Comparison of ENCODE assay signal across 8 mouse cellular contexts in the genomic region with DNA sequence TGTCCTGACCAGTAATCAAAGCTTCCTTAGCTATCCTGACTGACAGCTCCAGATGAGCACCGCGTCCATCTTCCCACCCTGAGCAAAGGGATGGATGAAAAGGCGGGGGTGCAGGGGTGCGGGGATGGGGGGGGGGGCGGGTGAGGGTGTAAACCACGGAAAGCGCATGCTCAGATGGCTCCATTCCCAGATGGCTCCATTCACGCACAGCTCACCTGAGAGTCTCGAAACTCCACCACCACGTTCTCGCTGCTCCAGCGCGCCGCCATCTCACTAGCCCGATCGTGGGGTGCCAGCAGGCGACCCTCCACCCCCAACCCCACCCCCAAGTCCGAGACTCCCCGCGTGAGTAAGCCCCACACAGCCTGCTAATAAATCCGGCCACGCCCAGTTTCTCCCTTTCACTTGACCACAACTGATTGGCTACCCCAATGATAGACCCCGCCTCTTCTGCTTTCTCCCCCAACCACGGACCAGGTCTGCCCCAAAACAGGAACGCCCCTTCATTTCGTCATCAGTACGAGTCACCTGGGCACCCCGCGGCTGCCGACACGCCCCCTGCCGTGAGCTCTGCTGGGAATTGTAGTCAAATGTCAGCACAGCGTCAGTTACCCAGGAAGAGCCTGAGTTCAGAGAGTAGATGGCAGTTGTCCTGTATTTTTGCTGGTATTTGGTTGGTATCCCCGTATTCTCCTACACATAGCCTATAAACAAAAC. TPM values are rescaled to one million over a fixed set of nuclear protein-coding genes. Genes with fewer than 3 reads are reported as not detected.
DNase-seq lines count a peak whose midpoint lies in the region; ATAC-seq lines count a peak whose summit lies in the region.

A gene (minus strand): TSS at position 380 of the 717 bp plus-strand sequence.

- no peaks in the 10 kb centered on the region for H3K36me3 ChIP-seq in forebrain, embryonic 14.5 days (ENCODE audit: control insufficient read depth, insufficient read depth, low read length)
- H3K36me3 ChIP-seq in neural tube, embryonic 15.5 days: no peaks in the 10 kb centered on the region

- H3K9ac ChIP-seq in forebrain, embryonic 14.5 days (ENCODE audit: low read length): peak within 1 kb of the TSS; percentile 48
- peak within 1 kb of the TSS; percentile 70 for H3K9ac ChIP-seq in neural tube, embryonic 15.5 days (replicated peaks)

- no peaks in the 10 kb centered on the region for H3K9me3 ChIP-seq in forebrain, embryonic 14.5 days (replicated peaks; ENCODE audit: control insufficient read depth, low read length)
- no peaks in the 10 kb centered on the region for H3K9me3 ChIP-seq in neural tube, embryonic 15.5 days (replicated peaks)

- intact Hi-C loops in heart, postnatal 14 days (cut with DNase I): no loop called here

- H3K27me3 ChIP-seq in forebrain, embryonic 14.5 days (replicated peaks; ENCODE audit: control insufficient read depth, insufficient read depth, low read length): no peaks in the 10 kb centered on the region
- no peaks in the 10 kb centered on the region for H3K27me3 ChIP-seq in neural tube, embryonic 15.5 days (replicated peaks)

- no peak within 1 kb of the TSS for H3K27ac ChIP-seq in forebrain, embryonic 14.5 days (ENCODE audit: low read depth, low read length)
- H3K27ac ChIP-seq in neural tube, embryonic 15.5 days (replicated peaks): peak within 1 kb of the TSS; percentile 87

- H3K4me1 ChIP-seq in forebrain, embryonic 14.5 days (ENCODE audit: control insufficient read depth, insufficient read depth, low read length): peaks cover 5% of the 10 kb centered on the region
- H3K4me1 ChIP-seq in neural tube, embryonic 15.5 days: peaks cover 16% of the 10 kb centered on the region

- H3K4me3 ChIP-seq in forebrain, embryonic 14.5 days (ENCODE audit: low read depth, low read length): peak within 1 kb of the TSS; percentile 49
- H3K4me3 ChIP-seq in neural tube, embryonic 15.5 days (replicated peaks): peak within 1 kb of the TSS; percentile 68

- DNase-seq in ES-CJ7 (ENCODE audit: low read depth, low spot score): peak; percentile 100
- peak; percentile 97 for DNase-seq in cerebellum, adult 11 months
- DNase-seq in forebrain, embryonic 14.5 days (ENCODE audit: low spot score): peak; percentile 99
- DNase-seq in heart, postnatal 14 days: peak; percentile 94 to 98
- DNase-seq in layer of hippocampus, adult 11-12 months (ENCODE audit: low spot score): peak; percentile 99
- peak; percentile 99 for DNase-seq in lung, adult 18-20 months
- DNase-seq in testis, postnatal 14 days (ENCODE audit: low spot score): peak; percentile 99

- peak within 1 kb of the TSS; percentile 53 for H3K4me2 ChIP-seq in forebrain, embryonic 14.5 days (ENCODE audit: low read length)
- H3K4me2 ChIP-seq in neural tube, embryonic 15.5 days: peak within 1 kb of the TSS; percentile 64

- WGBS in forebrain, embryonic 14.5 days: under 1% methylated on average over 34 of the region's 34 CpGs
- under 1% methylated on average over 34 of the region's 34 CpGs for WGBS in neural tube, embryonic 15.5 days

- ATAC-seq in forebrain, embryonic 14.5 days: peak; percentile 99
- ATAC-seq in neural tube, embryonic 15.5 days (ENCODE audit: low FRiP score): peak; percentile 99

RNA-seq across cellular contexts. Expression of the gene that starts here (rescaled TPM):
- 2.9 and 4.2 TPM in 2 replicates for polyA plus RNA-seq in forebrain, embryonic 14.5 days (2014; fragmentation: Nextera tagmentation; extraction: Ambion mirVana)
- total RNA-seq in heart, postnatal 14 days (2021): 10 to 100 TPM in 1 of 2 experiments, 1 to 10 TPM in 1; 7.8 to 10.3 TPM
- 8.0 and 8.1 TPM in 2 replicates for polyA plus RNA-seq in neural tube, embryonic 15.5 days (2015; fragmentation: Nextera tagmentation; extraction: Ambion mirVana)
